Mouse (Mus musculus): ENCODE results near the gene Krt39.

The Krt39 gene

GRCm38 (mm10) chr11:99469228-99469627 is 51.9 kb downstream of the Krt39 start:
- no peak for DNase-seq

GRCm38 (mm10) chr11:99468566-99468965 is 52.6 kb downstream of the Krt39 start:
- DNase-seq, result no peak

- peak; percentile 73 for DNase-seq
Observed at GRCm38 (mm10) chr11:99466316-99466715, 54.8 kb downstream of the Krt39 start.

- DNase-seq, result peak; percentile 81
Observed at GRCm38 (mm10) chr11:99464836-99465235, 56.3 kb downstream of the Krt39 start.
